8 mouse cellular contexts compared by ENCODE assay signal in the genomic region with DNA sequence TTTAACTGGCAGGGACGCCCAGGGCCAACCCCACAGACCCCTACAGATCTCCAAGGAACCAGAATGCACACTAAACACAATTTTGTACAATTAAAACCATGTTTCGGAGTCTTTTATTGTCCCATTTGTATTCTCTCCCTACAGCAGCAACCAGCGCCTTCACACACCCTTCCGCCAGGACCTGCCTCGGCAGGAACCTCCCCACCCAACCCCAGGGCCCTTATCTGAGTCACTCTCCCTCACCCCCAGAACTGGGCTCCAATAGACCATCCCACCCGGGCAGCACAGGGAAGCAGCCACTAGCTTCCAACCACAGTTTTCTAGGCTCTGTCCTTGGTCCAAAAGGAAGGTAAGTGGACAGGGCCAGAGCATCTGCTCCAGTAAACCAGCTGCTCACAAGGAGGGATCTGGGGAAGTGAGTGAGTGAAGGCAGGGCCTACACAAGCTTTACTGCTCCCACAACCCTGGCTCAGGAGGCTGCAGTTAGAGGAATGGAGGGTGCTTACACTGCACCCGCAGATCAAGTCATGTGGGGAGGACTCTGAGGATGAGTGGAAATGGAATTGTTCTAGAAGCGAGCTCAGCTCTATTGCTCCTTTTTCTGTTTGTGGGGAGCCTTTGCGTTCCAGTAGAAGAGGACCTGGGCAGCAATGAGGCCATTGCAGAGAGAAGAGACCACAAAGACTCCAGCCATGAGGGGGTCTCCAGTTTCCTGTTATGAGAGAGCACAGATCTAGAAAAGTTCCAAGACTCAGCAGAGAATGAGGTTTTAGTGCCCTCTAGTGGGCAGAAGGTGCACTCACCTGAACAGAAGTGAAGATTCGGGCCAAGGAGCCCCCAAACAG. TPM values are rescaled to one million over a fixed set of nuclear protein-coding genes. Genes with fewer than 3 reads are reported as not detected.
DNase-seq lines count a peak whose midpoint lies in the region; ATAC-seq and TF ChIP-seq lines count a peak whose summit lies in the region.

No protein-coding gene starts in this region.

- no peaks in the 10 kb centered on the region for H3K27me3 ChIP-seq in neural tube, embryonic 15.5 days (replicated peaks)
- no peaks in the 10 kb centered on the region for H3K27me3 ChIP-seq in embryonic facial prominence, embryonic 12.5 days
- H3K27me3 ChIP-seq in lung, embryonic 14.5 days (ENCODE audit: insufficient read depth, low read length) = no peaks in the 10 kb centered on the region
- no peaks in the 10 kb centered on the region for H3K27me3 ChIP-seq in stomach, embryonic 15.5 days (replicated peaks)

- DNase-seq in neural tube, embryonic 10.5 days (ENCODE audit: extremely low spot score, low spot score) = peak; percentile 57
- DNase-seq in ZHBTc4 (ENCODE audit: low read depth, low spot score) = peak; percentile 80
- DNase-seq in induced T-regulatory cell, adult 2 months (ENCODE audit: low read depth) = peak; percentile 83
- DNase-seq in lung, embryonic 14.5 days = peak; percentile 90
- no peak for DNase-seq in gastrocnemius, postnatal 25 days

- ATAC-seq in neural tube, embryonic 15.5 days (ENCODE audit: low FRiP score) = no peak
- no peak for ATAC-seq in embryonic facial prominence, embryonic 12.5 days (ENCODE audit: insufficient number of reproducible peaks, insufficient read depth, low FRiP score, low TSS enrichment)
- no peak for ATAC-seq in lung, embryonic 14.5 days (ENCODE audit: insufficient read depth)
- ATAC-seq in stomach, embryonic 15.5 days (ENCODE audit: insufficient read depth, low FRiP score, low read depth) = no peak

- no peaks in the 10 kb centered on the region for H3K9me3 ChIP-seq in neural tube, embryonic 15.5 days (replicated peaks)
- no peaks in the 10 kb centered on the region for H3K9me3 ChIP-seq in embryonic facial prominence, embryonic 12.5 days
- H3K9me3 ChIP-seq in lung, embryonic 14.5 days (ENCODE audit: low read depth, low read length) = no peaks in the 10 kb centered on the region
- H3K9me3 ChIP-seq in stomach, embryonic 15.5 days = no peaks in the 10 kb centered on the region

- peak; percentile 82 for TF ChIP-seq CTCF in lung, embryonic 14.5 days (IDR thresholded peaks at IDR 0.05; ENCODE audit: low read depth)

- no peak overlapping the region for H3K27ac ChIP-seq in neural tube, embryonic 15.5 days (replicated peaks)
- peak overlapping the region; percentile 73 for H3K27ac ChIP-seq in embryonic facial prominence, embryonic 12.5 days
- H3K27ac ChIP-seq in lung, embryonic 14.5 days (ENCODE audit: low read depth) = no peak overlapping the region; the same call in 1 of the 2 replicates
- peak overlapping the region; percentile 86 for H3K27ac ChIP-seq in stomach, embryonic 15.5 days

- H3K4me1 ChIP-seq in neural tube, embryonic 15.5 days = peaks cover 34% of the 10 kb centered on the region
- peaks cover 39% of the 10 kb centered on the region for H3K4me1 ChIP-seq in embryonic facial prominence, embryonic 12.5 days
- H3K4me1 ChIP-seq in lung, embryonic 14.5 days (ENCODE audit: insufficient read depth) = no peaks in the 10 kb centered on the region
- peaks cover 27% of the 10 kb centered on the region for H3K4me1 ChIP-seq in stomach, embryonic 15.5 days

- peaks cover 59% of the 10 kb centered on the region for H3K36me3 ChIP-seq in neural tube, embryonic 15.5 days
- H3K36me3 ChIP-seq in embryonic facial prominence, embryonic 12.5 days = peaks cover 63% of the 10 kb centered on the region
- peaks cover 59% of the 10 kb centered on the region for H3K36me3 ChIP-seq in lung, embryonic 14.5 days (ENCODE audit: insufficient read depth)
- H3K36me3 ChIP-seq in stomach, embryonic 15.5 days = peaks cover 34% of the 10 kb centered on the region

- no peak overlapping the region for H3K4me3 ChIP-seq in neural tube, embryonic 15.5 days (replicated peaks)
- H3K4me3 ChIP-seq in embryonic facial prominence, embryonic 12.5 days = 0 out of 2 replicates have a peak overlapping the region, but pooled peaks have one; percentile 7
- no peak overlapping the region for H3K4me3 ChIP-seq in lung, embryonic 14.5 days (ENCODE audit: low read depth, low read length)
- peak overlapping the region; percentile 13; the same call in 1 of the 2 replicates for H3K4me3 ChIP-seq in stomach, embryonic 15.5 days (replicated peaks)

- H3K9ac ChIP-seq in neural tube, embryonic 15.5 days (replicated peaks) = no peak overlapping the region
- H3K9ac ChIP-seq in embryonic facial prominence, embryonic 12.5 days = no peak overlapping the region
- no peak overlapping the region; the same call in 1 of the 2 replicates for H3K9ac ChIP-seq in lung, embryonic 14.5 days
- peak overlapping the region; percentile 4; the same call in 1 of the 2 replicates for H3K9ac ChIP-seq in stomach, embryonic 15.5 days

- H3K4me2 ChIP-seq in neural tube, embryonic 15.5 days = no peak overlapping the region
- H3K4me2 ChIP-seq in embryonic facial prominence, embryonic 12.5 days (replicated peaks) = no peak overlapping the region
- no peak overlapping the region for H3K4me2 ChIP-seq in lung, embryonic 14.5 days
- H3K4me2 ChIP-seq in stomach, embryonic 15.5 days = peak overlapping the region; percentile 40

- 81% methylated on average over 10 of the region's 10 CpGs for WGBS in neural tube, embryonic 15.5 days
- WGBS in embryonic facial prominence, embryonic 12.5 days = 76% methylated on average over 10 of the region's 10 CpGs
- WGBS in lung, embryonic 14.5 days = 73% methylated on average over 10 of the region's 10 CpGs
- 67% methylated on average over 10 of the region's 10 CpGs for WGBS in stomach, embryonic 15.5 days

RNA-seq across cellular contexts. Expression of gene Sox15, which starts 1.7 kb away (rescaled TPM):
- not detected in 2 replicates for polyA plus RNA-seq in neural tube, embryonic 15.5 days (2015; fragmentation: Nextera tagmentation; extraction: Ambion mirVana)
- 0.36 TPM in 1 of 2 replicates, not detected in the other for polyA plus RNA-seq in embryonic facial prominence, embryonic 12.5 days (2016; fragmentation: Nextera tagmentation; extraction: Ambion mirVana)
- not detected in 2 replicates for polyA plus RNA-seq in lung, embryonic 14.5 days (2014; fragmentation: Nextera tagmentation; extraction: Ambion mirVana)
- 3.7 and 6.0 TPM in 2 replicates for polyA plus RNA-seq in stomach, embryonic 15.5 days (2015; fragmentation: Nextera tagmentation; extraction: Ambion mirVana)
- total RNA-seq in gastrocnemius, postnatal 25 days (2021) = not detected

RNA-seq across cellular contexts. Expression of gene Mpdu1, which starts 5.6 kb away (rescaled TPM):
- polyA plus RNA-seq in neural tube, embryonic 15.5 days (2015; fragmentation: Nextera tagmentation; extraction: Ambion mirVana) = 95.1 and 101 TPM in 2 replicates
- polyA plus RNA-seq in embryonic facial prominence, embryonic 12.5 days (2016; fragmentation: Nextera tagmentation; extraction: Ambion mirVana) = 63.3 and 67.9 TPM in 2 replicates
- polyA plus RNA-seq in lung, embryonic 14.5 days (2014; fragmentation: Nextera tagmentation; extraction: Ambion mirVana) = 29.4 and 32.2 TPM in 2 replicates
- 58.7 and 66.1 TPM in 2 replicates for polyA plus RNA-seq in stomach, embryonic 15.5 days (2015; fragmentation: Nextera tagmentation; extraction: Ambion mirVana)
- total RNA-seq in gastrocnemius, postnatal 25 days (2021) = 10 to 100 TPM in 1 of 2 experiments, 1 to 10 TPM in 1; 6.6 to 10.0 TPM

RNA-seq across cellular contexts. Expression of gene Cd68, which starts 9.1 kb away (rescaled TPM):
- polyA plus RNA-seq in neural tube, embryonic 15.5 days (2015; fragmentation: Nextera tagmentation; extraction: Ambion mirVana) = 9.0 and 13.0 TPM in 2 replicates
- polyA plus RNA-seq in embryonic facial prominence, embryonic 12.5 days (2016; fragmentation: Nextera tagmentation; extraction: Ambion mirVana) = 8.0 and 8.5 TPM in 2 replicates
- polyA plus RNA-seq in lung, embryonic 14.5 days (2014; fragmentation: Nextera tagmentation; extraction: Ambion mirVana) = 12.1 and 13.5 TPM in 2 replicates
- 15.5 and 16.3 TPM in 2 replicates for polyA plus RNA-seq in stomach, embryonic 15.5 days (2015; fragmentation: Nextera tagmentation; extraction: Ambion mirVana)
- total RNA-seq in gastrocnemius, postnatal 25 days (2021) = 1 to 10 TPM; 1.3 to 9.1 TPM

RNA-seq across cellular contexts. Expression of gene Eif4a1, which starts 15.4 kb away (rescaled TPM):
- 437 and 477 TPM in 2 replicates for polyA plus RNA-seq in neural tube, embryonic 15.5 days (2015; fragmentation: Nextera tagmentation; extraction: Ambion mirVana)
- polyA plus RNA-seq in embryonic facial prominence, embryonic 12.5 days (2016; fragmentation: Nextera tagmentation; extraction: Ambion mirVana) = 561 and 632 TPM in 2 replicates
- 695 and 712 TPM in 2 replicates for polyA plus RNA-seq in lung, embryonic 14.5 days (2014; fragmentation: Nextera tagmentation; extraction: Ambion mirVana)
- 442 and 514 TPM in 2 replicates for polyA plus RNA-seq in stomach, embryonic 15.5 days (2015; fragmentation: Nextera tagmentation; extraction: Ambion mirVana)
- total RNA-seq in gastrocnemius, postnatal 25 days (2021) = 100 to 1,000 TPM in 1 of 2 experiments, 10 to 100 TPM in 1; 99.8 to 102 TPM

RNA-seq across cellular contexts. Expression of gene Fxr2, which starts 24.0 kb away (rescaled TPM):
- polyA plus RNA-seq in neural tube, embryonic 15.5 days (2015; fragmentation: Nextera tagmentation; extraction: Ambion mirVana) = 32.5 and 38.7 TPM in 2 replicates
- 52.2 and 58.4 TPM in 2 replicates for polyA plus RNA-seq in embryonic facial prominence, embryonic 12.5 days (2016; fragmentation: Nextera tagmentation; extraction: Ambion mirVana)
- 26.8 and 31.2 TPM in 2 replicates for polyA plus RNA-seq in lung, embryonic 14.5 days (2014; fragmentation: Nextera tagmentation; extraction: Ambion mirVana)
- 21.0 and 27.0 TPM in 2 replicates for polyA plus RNA-seq in stomach, embryonic 15.5 days (2015; fragmentation: Nextera tagmentation; extraction: Ambion mirVana)
- total RNA-seq in gastrocnemius, postnatal 25 days (2021) = 10 to 100 TPM; 76.0 to 77.1 TPM

Comparison
In these comparisons a context has a peak if more than half of its experiments do, and no peak if none do; other contexts are left out.
1. H3K27ac ChIP-seq: peak in embryonic facial prominence, embryonic 12.5 days (single experiment) and stomach, embryonic 15.5 days (single experiment); none in neural tube, embryonic 15.5 days (single experiment) and lung, embryonic 14.5 days (single experiment).
2. H3K4me3 ChIP-seq: peak in embryonic facial prominence, embryonic 12.5 days (single experiment) and stomach, embryonic 15.5 days (single experiment); none in neural tube, embryonic 15.5 days (single experiment) and lung, embryonic 14.5 days (single experiment).